Mouse (Mus musculus) urinary bladder, adult 2 months (tissue): Measurements from ENCODE around the gene Gabarap. TPM values are rescaled to one million over a fixed set of nuclear protein-coding genes. Genes with fewer than 3 reads are reported as not detected.

Source experiments
- DNase-seq: peaks from one replicate; pipeline ENCODE4 v3.0.0; 2022; ENCODE audit warnings: low spot score
- polyA plus RNA-seq: library from polyadenylated mRNA; depleted of rRNA; stranded (reverse); fragments of >200 nt; gene quantifications from 2 replicates; pipeline ENCODE4 v1.2.3, GENCODE M21; 2012

The Gabarap gene
- polyA plus RNA-seq, 1 experiment, result 374 TPM

- no peak for DNase-seq
These were observed 20.7 kb upstream of the Gabarap start for GRCm38 (mm10) chr11:69970222-69970621.

- no peak for DNase-seq
These were observed 20.2 kb upstream of the Gabarap start for GRCm38 (mm10) chr11:69970775-69971174.

GRCm38 (mm10) chr11:69974907-69975306 is 16.0 kb upstream of the Gabarap start:
- no peak for DNase-seq

- no peak for DNase-seq
These were observed 14.7 kb upstream of the Gabarap start for GRCm38 (mm10) chr11:69976271-69976670.

- no peak for DNase-seq
These were observed 11.1 kb upstream of the Gabarap start for GRCm38 (mm10) chr11:69979827-69980195.

- peak; percentile 94 for DNase-seq
These were observed 10.5 kb upstream of the Gabarap start for GRCm38 (mm10) chr11:69980196-69981140.

GRCm38 (mm10) chr11:69981141-69981762 is 9.7 kb upstream of the Gabarap start, which contains the start of gene Ctdnep1:
Ctdnep1 (plus strand) TSS chr11:69981156.
- no peak for DNase-seq

GRCm38 (mm10) chr11:69982225-69982624 is 8.7 kb upstream of the Gabarap start, which contains the start of gene Elp5:
Elp5 (minus strand) TSS chr11:69982517.
- DNase-seq, result no peak

- DNase-seq, result no peak
These were observed 8.1 kb upstream of the Gabarap start for GRCm38 (mm10) chr11:69982877-69983276.

- DNase-seq, result no peak
These were observed 7.6 kb upstream of the Gabarap start for GRCm38 (mm10) chr11:69983377-69983776.

- no peak for DNase-seq
These were observed 6.5 kb upstream of the Gabarap start for GRCm38 (mm10) chr11:69984431-69984830.

- DNase-seq, result no peak
These were observed 994 bp upstream of the Gabarap start for GRCm38 (mm10) chr11:69989949-69990348.

GRCm38 (mm10) chr11:69991711-69992110 is 768 bp downstream of the Gabarap start:
- DNase-seq, result no peak

GRCm38 (mm10) chr11:69992396-69992795 is 1.5 kb downstream of the Gabarap start:
- no peak for DNase-seq

- no peak for DNase-seq
These were observed 2.0 kb downstream of the Gabarap start for GRCm38 (mm10) chr11:69992932-69993331.

- DNase-seq, result no peak
These were observed 3.6 kb downstream of the Gabarap start for GRCm38 (mm10) chr11:69994401-69995090.

GRCm38 (mm10) chr11:69995391-69995960 is 4.5 kb downstream of the Gabarap start, which contains the start of gene Phf23:
Phf23 (plus strand) TSS chr11:69995777.
- peak; percentile 94 for DNase-seq

GRCm38 (mm10) chr11:69996161-69997061 is 5.5 kb downstream of the Gabarap start:
- DNase-seq, result no peak

- peak; percentile 91 for DNase-seq
These were observed 6.1 kb downstream of the Gabarap start for GRCm38 (mm10) chr11:69997070-69997509.
